Mouse (Mus musculus): ENCODE measurements around the gene Lypd6b.

Lypd6b gene

GRCm38 (mm10) chr2:49771172-49771571 lies 16.3 kb upstream of the Lypd6b start:
- no peak for DNase-seq

GRCm38 (mm10) chr2:49773194-49773931 lies 14.1 kb upstream of the Lypd6b start:
- DNase-seq: no peak

- no peak for DNase-seq
Measured at GRCm38 (mm10) chr2:49774180-49774579, 13.3 kb upstream of the Lypd6b start.

GRCm38 (mm10) chr2:49775187-49775586 lies 12.3 kb upstream of the Lypd6b start:
- DNase-seq: no peak

GRCm38 (mm10) chr2:49775735-49776134 lies 11.8 kb upstream of the Lypd6b start:
- no peak for DNase-seq

GRCm38 (mm10) chr2:49776407-49776806 lies 11.1 kb upstream of the Lypd6b start:
- no peak for DNase-seq

GRCm38 (mm10) chr2:49788051-49788418 lies 547 bp downstream of the Lypd6b start:
- DNase-seq: no peak

GRCm38 (mm10) chr2:49788643-49789042 lies 1.2 kb downstream of the Lypd6b start:
- no peak for DNase-seq

- peak; percentile 62 for DNase-seq
Measured at GRCm38 (mm10) chr2:49789078-49789477, 1.6 kb downstream of the Lypd6b start.

GRCm38 (mm10) chr2:49789504-49789903 lies 2.0 kb downstream of the Lypd6b start:
- DNase-seq: no peak

GRCm38 (mm10) chr2:49797444-49798143 lies 10.1 kb downstream of the Lypd6b start:
- DNase-seq: peak; percentile 58

GRCm38 (mm10) chr2:49804448-49804847 lies 17.0 kb downstream of the Lypd6b start:
- DNase-seq: no peak

GRCm38 (mm10) chr2:49805736-49806371 lies 18.4 kb downstream of the Lypd6b start:
- DNase-seq: no peak

- no peak for DNase-seq
Measured at GRCm38 (mm10) chr2:49809496-49809895, 22.0 kb downstream of the Lypd6b start.

- no peak for DNase-seq
Measured at GRCm38 (mm10) chr2:49811420-49811819, 23.9 kb downstream of the Lypd6b start.

GRCm38 (mm10) chr2:49811871-49812363 lies 24.4 kb downstream of the Lypd6b start:
- peak; percentile 84 for DNase-seq

GRCm38 (mm10) chr2:49813151-49813550 lies 25.7 kb downstream of the Lypd6b start:
- no peak for DNase-seq

GRCm38 (mm10) chr2:49814011-49814410 lies 26.5 kb downstream of the Lypd6b start:
- no peak for DNase-seq

- DNase-seq: no peak
Measured at GRCm38 (mm10) chr2:49815696-49816320, 28.3 kb downstream of the Lypd6b start.

GRCm38 (mm10) chr2:49816549-49816948 lies 29.1 kb downstream of the Lypd6b start:
- no peak for DNase-seq

- no peak for DNase-seq
Measured at GRCm38 (mm10) chr2:49817151-49817550, 29.7 kb downstream of the Lypd6b start.

- no peak for DNase-seq
Measured at GRCm38 (mm10) chr2:49818126-49818525, 30.6 kb downstream of the Lypd6b start.

GRCm38 (mm10) chr2:49822312-49822711 lies 34.8 kb downstream of the Lypd6b start:
- no peak for DNase-seq

Measured in retina, postnatal 1 day (tissue).